Mouse (Mus musculus) splenic B cell, adult 2 months (primary cell): ENCODE measurements around the gene Josd1.

ENCODE experiments used
- DNase-seq: peaks from one replicate; pipeline ENCODE4 v3.0.0-alpha.2; 2011; ENCODE audit warnings: low read depth, low spot score
- H3K27me3 ChIP-seq: 2 replicates; pipeline ENCODE4 v1.6.1; 2012; ENCODE audit warnings: mild to moderate bottlenecking, low read length, moderate library complexity, mixed read lengths; ENCODE audit not compliant: control insufficient read depth, poor library complexity, insufficient read depth, severe bottlenecking
- H3K36me3 ChIP-seq: 2 replicates; pipeline ENCODE4 v1.6.1; 2012; ENCODE audit warnings: mild to moderate bottlenecking, low read length, moderate library complexity, mixed read lengths; ENCODE audit not compliant: control insufficient read depth, poor library complexity, insufficient read depth, severe bottlenecking

Gene Josd1

DNA sequence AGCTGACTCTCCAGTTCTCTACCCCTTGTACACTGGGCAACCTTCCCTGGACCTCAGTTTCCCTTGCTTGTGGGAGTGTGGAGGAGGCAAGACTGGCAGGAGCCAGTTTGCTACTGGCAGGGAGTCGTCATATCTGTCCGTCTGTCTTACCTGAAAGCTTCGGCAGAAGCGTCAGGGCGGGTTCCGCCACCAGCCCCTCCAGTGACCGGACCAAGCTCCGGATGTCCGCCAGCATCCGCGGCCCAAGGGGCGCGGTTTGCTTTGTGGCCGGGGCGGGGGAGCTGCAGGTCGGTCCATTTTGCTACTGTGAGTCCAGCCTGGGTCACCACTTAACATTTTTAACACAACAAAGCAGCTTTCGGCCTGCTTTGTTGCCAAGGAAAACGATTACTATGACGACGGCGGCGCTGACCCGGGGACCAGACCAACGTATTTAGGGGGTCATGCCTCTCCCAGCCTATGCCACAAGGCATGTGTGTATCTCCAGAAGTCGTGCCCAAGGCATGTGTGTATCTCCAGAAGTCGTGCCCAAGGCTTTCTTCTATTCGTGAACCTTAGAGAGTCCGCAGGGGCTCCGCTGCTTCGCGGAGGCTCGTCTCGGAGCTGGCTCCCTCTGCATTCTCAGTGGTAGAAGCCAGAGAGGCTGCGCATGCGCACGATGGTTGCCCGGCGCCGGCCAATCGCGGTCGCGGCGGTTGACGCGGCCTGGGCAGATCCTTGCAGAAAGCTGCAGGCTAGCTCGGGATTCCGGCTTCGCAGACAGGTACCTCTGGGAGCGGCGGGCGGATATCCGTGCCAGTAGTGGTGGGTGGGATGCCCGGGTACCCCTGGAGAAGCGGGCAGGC, 29.0 kb downstream of the Josd1 start, which contains the start of the genes Fam227a and Cby1:
Gene Fam227a, minus strand, starts transcription at position 426 of the 845 bp plus-strand sequence.
Gene Cby1, plus strand, starts transcription at position 669 of the 845 bp plus-strand sequence.
- H3K27me3 ChIP-seq: no peaks in the 10 kb centered on the region

DNA sequence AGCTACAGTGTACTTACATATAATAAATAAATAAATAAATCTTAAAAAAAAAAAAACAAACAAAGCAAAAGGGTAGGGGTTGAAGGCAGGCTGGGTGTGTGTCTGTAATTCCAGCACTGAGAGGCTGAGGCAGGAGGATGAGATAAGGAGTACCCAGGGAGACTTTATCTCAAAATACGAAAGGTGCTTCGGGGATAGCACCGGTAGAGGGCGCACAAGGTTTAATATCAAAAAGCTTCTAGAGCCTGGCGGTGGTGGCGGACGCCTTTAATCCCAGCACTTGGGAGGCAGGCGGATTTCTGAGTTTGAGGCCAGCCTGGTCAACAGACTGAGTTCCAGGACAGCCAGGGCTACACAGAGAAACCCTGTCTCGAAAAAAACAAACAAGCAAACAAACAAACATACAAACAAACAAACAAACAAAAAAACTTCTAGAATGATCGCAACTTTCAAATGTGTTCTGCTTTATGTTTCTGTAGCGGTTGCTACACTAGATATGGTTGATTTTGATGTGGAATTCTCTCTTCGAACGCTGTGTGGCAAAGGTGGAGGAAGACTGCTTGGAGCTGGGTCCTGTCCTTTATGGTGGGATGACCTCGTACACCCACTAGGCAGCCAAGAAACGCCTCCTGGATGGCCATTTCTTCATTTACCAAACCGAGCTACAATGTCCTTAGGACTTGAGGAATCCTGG, 29.7 kb downstream of the Josd1 start:
- DNase-seq: peak; percentile 90
- no peaks in the 10 kb centered on the region; the same call in 1 of the 2 replicates for H3K36me3 ChIP-seq
- no peaks in the 10 kb centered on the region for H3K27me3 ChIP-seq

More for the DNA sequence above, 29.0 kb downstream of the Josd1 start, which contains the start of the genes Fam227a and Cby1:
- peak; percentile 94 for DNase-seq
- no peaks in the 10 kb centered on the region; the same call in 1 of the 2 replicates for H3K36me3 ChIP-seq

DNA sequence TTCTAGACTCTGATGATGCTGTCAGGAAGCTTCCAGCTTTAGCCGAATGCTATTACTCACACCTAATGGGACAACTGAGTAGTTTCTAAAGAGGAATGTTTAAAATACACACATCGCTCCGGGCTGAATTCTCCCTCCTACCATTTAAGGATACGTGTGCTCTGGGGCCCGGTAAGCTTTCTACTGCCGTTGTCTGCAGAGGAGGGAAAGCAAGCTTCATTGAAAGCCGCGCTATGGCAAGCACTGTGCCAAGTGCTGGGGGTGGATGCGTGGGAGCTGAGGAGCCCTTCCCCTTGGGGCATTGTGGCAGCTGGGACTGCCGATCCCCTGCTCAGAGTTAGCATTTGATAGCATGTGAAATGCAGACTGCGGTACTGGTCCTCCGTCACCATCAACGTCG, 31.3 kb downstream of the Josd1 start:
- DNase-seq: no peak
- no peaks in the 10 kb centered on the region for H3K36me3 ChIP-seq
- no peaks in the 10 kb centered on the region for H3K27me3 ChIP-seq

DNA sequence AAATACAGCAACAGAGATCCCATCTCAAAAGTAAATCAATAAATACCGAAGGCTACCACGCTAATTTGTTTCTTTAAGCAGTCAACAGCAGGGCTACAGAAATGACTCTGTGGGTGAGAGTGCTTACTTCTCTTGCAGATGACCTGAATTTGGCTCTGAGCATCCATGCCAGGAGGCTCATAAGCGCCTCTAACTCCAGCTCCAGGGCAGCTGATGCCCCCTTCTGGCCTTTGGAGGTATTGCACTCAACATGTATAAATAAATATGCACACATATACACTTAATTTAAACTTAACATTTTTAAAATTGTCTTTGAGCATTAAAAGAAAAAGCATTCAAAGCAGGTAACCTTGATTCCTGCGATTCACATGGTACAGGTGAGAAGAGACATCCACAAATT, 36.2 kb downstream of the Josd1 start:
- no peaks in the 10 kb centered on the region for H3K27me3 ChIP-seq
- no peaks in the 10 kb centered on the region for H3K36me3 ChIP-seq
- DNase-seq: peak; percentile 55

DNA sequence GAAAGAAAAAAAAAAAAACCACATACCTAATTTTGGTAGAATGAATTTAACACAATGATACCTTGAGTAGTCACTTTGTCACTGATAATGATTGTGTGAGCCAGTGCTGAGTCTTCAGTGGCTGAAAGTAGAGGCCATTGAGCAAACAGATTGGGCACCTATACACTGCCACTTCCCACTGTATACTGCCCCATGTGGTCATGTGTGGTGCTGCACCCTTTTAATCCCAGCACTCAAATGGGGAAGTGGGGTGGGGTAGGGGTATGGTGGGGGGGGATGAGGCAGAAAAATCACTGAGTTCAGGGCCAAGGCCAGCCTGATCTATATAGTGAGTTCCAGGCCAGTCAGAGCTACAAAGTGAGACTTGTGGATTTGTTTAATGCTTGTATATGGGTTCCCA, 37.1 kb downstream of the Josd1 start:
- peak; percentile 86 for DNase-seq
- Histone ChIP-seq H3K36me3 (no peaks in the 10 kb centered on the region), H3K27me3 (no peaks in the 10 kb centered on the region)

DNA sequence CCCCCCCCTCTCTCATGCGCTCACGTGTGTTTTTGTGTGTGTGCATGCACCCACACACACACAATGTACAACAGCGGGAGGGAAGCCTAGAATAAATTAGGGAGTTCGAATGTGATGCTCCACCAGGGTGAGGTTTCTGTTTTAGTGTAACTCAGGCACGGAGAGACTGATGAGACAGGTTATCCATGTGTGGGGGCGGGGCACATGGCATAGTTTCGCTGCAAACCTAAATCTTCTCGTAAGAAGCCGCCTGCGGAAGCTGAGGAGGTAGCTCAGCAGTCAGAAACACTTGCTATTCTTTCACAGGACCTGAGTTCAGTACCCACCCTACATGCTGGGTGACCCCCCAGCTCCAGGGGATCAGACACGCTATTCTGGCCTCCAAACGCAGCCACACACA, 39.6 kb downstream of the Josd1 start:
- no peak for DNase-seq
- Histone ChIP-seq H3K36me3 (no peaks in the 10 kb centered on the region), H3K27me3 (no peaks in the 10 kb centered on the region)

DNA sequence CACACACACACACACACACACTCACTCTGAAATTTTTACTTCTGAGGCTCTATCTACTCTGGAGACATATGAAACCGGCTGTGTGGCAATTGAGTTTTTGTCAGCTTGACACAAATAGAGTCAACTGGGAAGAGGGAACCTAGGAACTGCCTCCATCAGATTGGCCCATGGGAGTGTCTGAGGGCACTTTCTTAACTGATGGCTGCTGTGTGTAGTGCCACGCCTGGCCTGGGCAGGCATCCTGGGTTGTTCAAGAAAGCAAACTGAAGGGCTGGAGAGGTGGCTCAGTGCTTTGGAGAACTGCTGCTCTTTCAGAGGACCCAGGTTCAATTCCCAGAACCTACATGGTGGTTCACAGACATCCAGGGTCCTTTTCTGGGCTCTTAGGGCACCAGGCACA, 42.2 kb downstream of the Josd1 start:
- Histone ChIP-seq H3K27me3 (no peaks in the 10 kb centered on the region), H3K36me3 (no peaks in the 10 kb centered on the region)
- no peak for DNase-seq

DNA sequence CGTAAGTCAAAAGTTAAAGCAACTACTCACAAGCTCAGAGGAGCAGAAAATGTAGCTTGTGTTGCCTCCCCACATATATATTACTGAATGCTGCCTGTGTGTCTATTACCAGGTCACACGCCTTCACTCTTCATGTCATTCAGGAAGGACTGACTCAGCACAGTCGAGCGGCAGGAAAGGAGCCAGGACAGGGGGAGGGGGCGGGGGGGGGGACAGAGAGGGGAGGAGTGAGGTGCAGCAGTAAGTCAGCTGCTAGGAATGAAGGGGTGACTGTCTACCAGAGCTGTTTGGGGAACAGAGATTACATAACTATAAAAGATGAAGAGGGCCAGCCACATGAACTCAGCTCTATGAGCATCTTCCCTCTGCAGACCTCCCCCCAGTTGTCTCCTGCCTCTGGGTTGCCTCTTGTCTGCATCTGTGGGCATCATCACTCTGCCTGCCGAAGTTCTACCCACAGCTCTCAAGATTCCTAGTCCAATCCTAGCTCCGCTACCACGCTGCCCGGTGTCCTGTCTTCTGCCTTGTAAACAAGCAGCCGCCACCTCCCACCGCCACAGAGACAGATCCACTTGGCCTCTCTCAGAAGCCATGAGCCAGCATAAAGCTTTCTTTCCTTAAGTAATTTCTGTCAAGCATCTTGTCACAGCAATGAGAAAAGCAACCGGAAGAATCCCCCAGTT, 46.4 kb downstream of the Josd1 start:
- DNase-seq: no peak
- H3K27me3 ChIP-seq: no peaks in the 10 kb centered on the region
- no peaks in the 10 kb centered on the region for H3K36me3 ChIP-seq

DNA sequence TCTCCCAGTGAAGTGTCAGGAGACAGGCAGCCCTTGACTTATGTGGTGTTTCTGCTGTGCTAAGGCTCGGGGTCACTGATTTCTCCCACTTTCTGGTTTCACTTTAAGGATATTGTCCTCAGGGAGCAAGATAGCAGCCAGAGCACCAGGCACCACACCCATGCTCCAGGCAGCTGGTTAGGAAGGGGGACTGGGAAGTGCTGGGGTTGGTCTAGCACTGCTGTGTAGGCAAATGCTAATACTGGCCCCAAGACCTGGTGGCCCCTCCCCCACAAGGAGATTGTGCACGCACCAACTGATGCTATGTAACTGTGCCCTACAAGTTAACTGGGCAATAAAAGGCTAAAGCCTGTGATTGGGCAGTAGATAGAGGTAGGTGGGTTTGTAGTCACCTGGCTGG, 57.2 kb downstream of the Josd1 start:
- DNase-seq: no peak
- no peaks in the 10 kb centered on the region for H3K36me3 ChIP-seq

More for the DNA sequence above, 57.2 kb downstream of the Josd1 start:
- H3K27me3 ChIP-seq: no peaks in the 10 kb centered on the region
